34 mouse cellular contexts compared by ENCODE assay signal in the genomic region with DNA sequence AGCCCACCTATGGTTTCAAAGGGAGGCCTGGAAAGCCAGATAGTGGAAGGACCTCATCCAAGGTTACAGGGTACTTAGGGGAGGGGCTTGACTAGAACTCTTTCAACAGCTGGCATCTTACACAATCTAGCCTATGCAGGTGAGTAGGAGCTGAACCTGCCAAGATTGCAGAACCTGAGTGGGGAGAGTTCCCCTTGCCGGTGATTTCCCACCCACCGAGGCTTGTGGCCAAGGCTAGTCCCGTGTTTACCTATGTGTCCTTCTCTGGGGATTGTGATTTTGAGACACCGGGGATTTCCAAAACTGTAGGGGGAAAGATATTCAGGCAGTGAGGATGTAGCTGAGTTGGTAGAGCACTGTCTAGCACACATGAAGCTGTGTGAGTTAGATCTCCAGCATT. TPM values are rescaled to one million over a fixed set of nuclear protein-coding genes. Genes with fewer than 3 reads are reported as not detected.
DNase-seq lines count a peak whose midpoint lies in the region; ATAC-seq and TF ChIP-seq lines count a peak whose summit lies in the region.
"Had no signal": no experiment of that assay in that cellular context is flagged by ENCODE, and none has a peak within 500 bp of the region (broad histone marks: within the 10 kb centered on the region; RNA-seq: fewer than 3 reads in every experiment).

No protein-coding gene starts in this region.

- peak; percentile 26 for DNase-seq in CD4-positive, CD25-positive, alpha-beta regulatory T cell, adult 2 months (ENCODE audit: low read depth, low spot score)
- DNase-seq in lung, adult 2 months, result peak; percentile 47
- DNase-seq in lung, postnatal 36 days, result peak; percentile 70
- no peak for DNase-seq in urinary bladder, postnatal 14 days (ENCODE audit: low spot score)
- DNase-seq in cerebellum, adult 11-12 months, result no peak
- DNase-seq in limb, embryonic 10.5 days (ENCODE audit: low spot score), result no peak
- DNase-seq in layer of hippocampus, adult 2 months (ENCODE audit: low spot score in 2 of 2), result no peak
- DNase-seq: adrenal gland, postnatal 36 days; cerebellum, adult 9-10 months; embryo, embryonic 11 days; forebrain, postnatal 0 days; gastrocnemius, postnatal 10 days; heart, postnatal 10 days; kidney, adult 2 months; kidney, postnatal 36 days; layer of hippocampus, postnatal 36 days; left cerebral cortex, postnatal 4 days; retina, postnatal 1 day; right cerebral cortex, postnatal 14 days; thymus, adult 18-20 months; thymus, postnatal 25 days had no signal

- H3K27me3 ChIP-seq in limb, embryonic 10.5 days (ENCODE audit: low read depth, poor library complexity, severe bottlenecking), result no peaks in the 10 kb centered on the region
- H3K27me3 ChIP-seq: embryonic facial prominence, embryonic 12.5 days; hindbrain, embryonic 15.5 days; intestine, embryonic 15.5 days; limb, embryonic 15.5 days; midbrain, embryonic 13.5 days; Patski had no signal

- peaks cover 3% of the 10 kb centered on the region; the same call in 1 of the 2 replicates for H3K4me1 ChIP-seq in lung, adult 2 months (ENCODE audit: control insufficient read depth, insufficient read depth, low read length)
- peaks cover 5% of the 10 kb centered on the region for H3K4me1 ChIP-seq in limb, embryonic 10.5 days
- H3K4me1 ChIP-seq: embryonic facial prominence, embryonic 12.5 days; forebrain, embryonic 10.5 days; hindbrain, embryonic 15.5 days; intestine, embryonic 15.5 days; midbrain, embryonic 13.5 days had no signal

- no peak for TF ChIP-seq POLR2A in lung, adult 2 months (IDR thresholded peaks at IDR 0.05; ENCODE audit: borderline replicate concordance, extremely low read depth, low read depth, low read length)

- 66% methylated on average over 4 of the region's 4 CpGs for WGBS in lung, adult 2 months
- WGBS in limb, embryonic 10.5 days, result 91% methylated on average over 4 of the region's 4 CpGs

- H3K27ac ChIP-seq in limb, embryonic 10.5 days, result no peak overlapping the region
- no peak overlapping the region for H3K27ac ChIP-seq in layer of hippocampus, adult 2 months
- H3K27ac ChIP-seq: embryonic facial prominence, embryonic 12.5 days; forebrain, embryonic 10.5 days; heart, embryonic 13.5 days; hindbrain, embryonic 15.5 days; intestine, embryonic 15.5 days; limb, embryonic 15.5 days; liver, embryonic 14.5 days; midbrain, embryonic 13.5 days had no signal

- no peaks in the 10 kb centered on the region for H3K9me3 ChIP-seq in limb, embryonic 10.5 days (replicated peaks)
- H3K9me3 ChIP-seq: embryonic facial prominence, embryonic 12.5 days; forebrain, embryonic 10.5 days; G1E; heart, embryonic 13.5 days; hindbrain, embryonic 15.5 days; intestine, embryonic 15.5 days; limb, embryonic 15.5 days; midbrain, embryonic 13.5 days had no signal

- TF ChIP-seq CTCF in lung, adult 2 months (IDR thresholded peaks at IDR 0.05; ENCODE audit: insufficient read depth, low read length), result no peak
- TF ChIP-seq CTCF in layer of hippocampus, adult 2 months (conservative IDR thresholded peaks at IDR 0.05), result no peak

- H3K4me3 ChIP-seq in lung, adult 2 months (replicated peaks; ENCODE audit: extremely low read depth, low read depth, low read length), result no peak overlapping the region
- no peak overlapping the region for H3K4me3 ChIP-seq in limb, embryonic 10.5 days
- H3K4me3 ChIP-seq in layer of hippocampus, adult 2 months, result no peak overlapping the region
- H3K4me3 ChIP-seq: embryonic facial prominence, embryonic 12.5 days; forebrain, embryonic 10.5 days; heart, embryonic 13.5 days; hindbrain, embryonic 15.5 days; intestine, embryonic 15.5 days; limb, embryonic 15.5 days; midbrain, embryonic 13.5 days had no signal

- no peaks in the 10 kb centered on the region for H3K36me3 ChIP-seq in limb, embryonic 10.5 days
- H3K36me3 ChIP-seq: embryonic facial prominence, embryonic 12.5 days; forebrain, embryonic 10.5 days; G1E; heart, embryonic 13.5 days; hindbrain, embryonic 15.5 days; intestine, embryonic 15.5 days; limb, embryonic 15.5 days; midbrain, embryonic 13.5 days had no signal

- ATAC-seq in activated CD4-positive, CD25-positive, alpha-beta regulatory T cell, adult 4 months, result peak; percentile 52
- ATAC-seq: forebrain, postnatal 0 days; intestine, embryonic 15.5 days; midbrain, embryonic 13.5 days; Patski had no signal

RNA-seq across cellular contexts. Expression of a gene that starts 12.7 kb away (rescaled TPM):
- under 1 TPM; 0.29 to 0.31 TPM for polyA plus RNA-seq in activated CD4-positive, CD25-positive, alpha-beta regulatory T cell, adult 4 months (2017; shearing (Covaris generic))
- 0.43 and 263 TPM in 2 replicates for polyA plus RNA-seq in lung, adult 2 months (2012; rRNA removed)
- polyA plus RNA-seq in limb, embryonic 10.5 days (2016; fragmentation: Nextera tagmentation; extraction: Ambion mirVana), result 0.87 and 1.6 TPM in 2 replicates
- 1 to 10 TPM; 1.2 to 1.9 TPM for total RNA-seq in layer of hippocampus, adult 2 months (2021)
- total RNA-seq: heart, adult 8-10 months; megakaryocyte-erythroid progenitor cell, adult 5-6 weeks had no signal
- polyA plus RNA-seq: G1E, Patski had no signal

RNA-seq across cellular contexts. Expression of a gene that starts 53.7 kb away (rescaled TPM):
- 10 to 100 TPM; 18.6 to 18.7 TPM for polyA plus RNA-seq in activated CD4-positive, CD25-positive, alpha-beta regulatory T cell, adult 4 months (2017; shearing (Covaris generic))
- 14.8 and 19.1 TPM in 2 replicates for polyA plus RNA-seq in lung, adult 2 months (2012; rRNA removed)
- 8.6 and 13.5 TPM in 2 replicates for polyA plus RNA-seq in limb, embryonic 10.5 days (2016; fragmentation: Nextera tagmentation; extraction: Ambion mirVana)
- 10 to 100 TPM; 17.9 to 20.7 TPM for total RNA-seq in layer of hippocampus, adult 2 months (2021)

Comparison
In these comparisons a context has a peak if more than half of its experiments do, and no peak if none do; other contexts are left out.
1. DNase-seq: peak in CD4-positive, CD25-positive, alpha-beta regulatory T cell, adult 2 months (single experiment), lung, adult 2 months (single experiment) and lung, postnatal 36 days (single experiment); none in urinary bladder, postnatal 14 days (single experiment), cerebellum, adult 11-12 months (single experiment), limb, embryonic 10.5 days (single experiment) and layer of hippocampus, adult 2 months (0 of 2).